Mouse (Mus musculus) stomach, embryonic 14.5 days (tissue): Measurements from ENCODE around the gene Mindy4. TPM values are rescaled to one million over a fixed set of nuclear protein-coding genes. Genes with fewer than 3 reads are reported as not detected.
"Not testable (repeated sequence)": the region's sequence is repeated elsewhere in the genome, so short reads cannot be mapped to it uniquely, and the experiment has no call there.

Source experiments
- ATAC-seq: fragments of 200-750 bp; cut with Nextera tagmentation; 2 replicates; pipeline ENCODE4 v1.8.0; 2017; ENCODE audit warnings: low read depth, moderate TSS enrichment; ENCODE audit not compliant: insufficient number of reproducible peaks, insufficient read depth, low FRiP score
- H3K27ac ChIP-seq: fragments of 300-500 bp; sonication (generic); 2 replicates; pipeline ENCODE4 v1.5.1; 2014; ENCODE audit warnings: mild to moderate bottlenecking, low read length, moderate library complexity, mixed read lengths
- H3K27me3 ChIP-seq: fragments of 300-500 bp; sonication (generic); 2 replicates; pipeline ENCODE4 v1.6.1; 2014; ENCODE audit warnings: low read length, control low read depth, mixed read lengths; ENCODE audit not compliant: control insufficient read depth, insufficient read depth
- H3K36me3 ChIP-seq: fragments of 300-500 bp; sonication (generic); 2 replicates; pipeline ENCODE4 v1.6.1; 2014; ENCODE audit warnings: mild to moderate bottlenecking, control low read depth, low read length, moderate library complexity, mixed read lengths; ENCODE audit not compliant: control insufficient read depth, insufficient read depth
- H3K4me1 ChIP-seq: fragments of 300-500 bp; sonication (generic); 2 replicates; pipeline ENCODE4 v1.6.1; 2014; ENCODE audit warnings: low read length, control low read depth, mixed read lengths; ENCODE audit not compliant: control insufficient read depth, insufficient read depth
- H3K4me2 ChIP-seq: fragments of 300-500 bp; sonication (generic); replicated peaks from 2 replicates; pipeline ENCODE4 v1.6.1; 2014; ENCODE audit warnings: low read depth, low read length, control low read depth
- H3K4me3 ChIP-seq: fragments of 300-500 bp; sonication (generic); 2 replicates; pipeline ENCODE4 v1.5.1; 2014; ENCODE audit warnings: low read depth, low read length, control low read depth
- H3K9ac ChIP-seq: fragments of 300-500 bp; sonication (generic); replicated peaks from 2 replicates; pipeline ENCODE4 v1.6.1; 2014; ENCODE audit warnings: low read depth, mild to moderate bottlenecking, control low read depth, low read length, moderate library complexity, mixed read lengths
- H3K9me3 ChIP-seq: fragments of 300-500 bp; sonication (generic); 2 replicates; pipeline ENCODE4 v1.6.1; 2016; ENCODE audit warnings: low read depth, low read length, control low read depth; ENCODE audit not compliant: control insufficient read depth
- WGBS: fragments of 180-500 bp; shearing (Covaris S2); extraction: QIAGEN DNeasy Blood & Tissue Kit; methylation state at CpG from one replicate; pipeline ENCODE4 v1.1.7; 2014; 5-methylcytosine and 5-hydroxymethylcytosine counted together
- polyA plus RNA-seq: library from polyadenylated mRNA; unstranded; fragments of >200 nt; fragmentation: Nextera tagmentation; extraction: Ambion mirVana; gene quantifications from 2 replicates; pipeline ENCODE4 v1.2.1, GENCODE M21; 2014

Gene Mindy4
- polyA plus RNA-seq, 1 experiment from 2014 or later, result 18.0 TPM

GRCm38 (mm10) chr6:55173941-55174349, 29.2 kb upstream of the Mindy4 start:
- no peak overlapping the region for H3K4me2 ChIP-seq
- no peaks in the 10 kb centered on the region for H3K9me3 ChIP-seq
- no peak overlapping the region for H3K9ac ChIP-seq
- H3K27me3 ChIP-seq, result no peaks in the 10 kb centered on the region
- H3K36me3 ChIP-seq, result no peaks in the 10 kb centered on the region
- H3K27ac ChIP-seq, result no peak overlapping the region
- no peaks in the 10 kb centered on the region for H3K4me1 ChIP-seq
- no peak for ATAC-seq
- H3K4me3 ChIP-seq, result no peak overlapping the region
- WGBS, result 38% methylated on average over 3 of the region's 3 CpGs

- H3K9ac ChIP-seq, result no peak within 1 kb of the TSS
- H3K27ac ChIP-seq, result no peak within 1 kb of the TSS
- H3K9me3 ChIP-seq, result no peaks in the 10 kb centered on the region
- H3K36me3 ChIP-seq, result no peaks in the 10 kb centered on the region
- no peak within 1 kb of the TSS for H3K4me3 ChIP-seq
- H3K4me2 ChIP-seq, result no peak within 1 kb of the TSS
- H3K4me1 ChIP-seq, result no peaks in the 10 kb centered on the region
- peak; percentile 43; the same call in 1 of the 2 replicates for ATAC-seq
- WGBS, result 78% methylated on average over 1 of the region's 1 CpGs
- H3K27me3 ChIP-seq, result no peaks in the 10 kb centered on the region
These were observed 28.4 kb upstream of the Mindy4 start, which contains the start of gene Inmt for GRCm38 (mm10) chr6:55174741-55175181. TSS of gene Inmt (minus strand) at chr6:55175043.

GRCm38 (mm10) chr6:55175456-55175855, 27.7 kb upstream of the Mindy4 start:
- Histone ChIP-seq H3K9ac (no peak overlapping the region), H3K9me3 (no peaks in the 10 kb centered on the region), H3K4me2 (no peak overlapping the region), H3K36me3 (no peaks in the 10 kb centered on the region), H3K27ac (no peak overlapping the region), H3K4me3 (no peak overlapping the region), H3K4me1 (no peaks in the 10 kb centered on the region), H3K27me3 (no peaks in the 10 kb centered on the region)
- WGBS, result 34% methylated on average over 2 of the region's 2 CpGs
- ATAC-seq, result 0 out of 2 replicates have a peak, but pooled peaks have one; percentile 25

GRCm38 (mm10) chr6:55175892-55176291, 27.3 kb upstream of the Mindy4 start:
- WGBS, result 38% methylated on average over 5 of the region's 5 CpGs
- Histone ChIP-seq H3K4me2 (no peak overlapping the region), H3K9ac (no peak overlapping the region), H3K36me3 (no peaks in the 10 kb centered on the region), H3K27me3 (no peaks in the 10 kb centered on the region), H3K4me3 (no peak overlapping the region), H3K9me3 (no peaks in the 10 kb centered on the region), H3K4me1 (no peaks in the 10 kb centered on the region), H3K27ac (no peak overlapping the region)
- no peak for ATAC-seq

GRCm38 (mm10) chr6:55177060-55177732, 26.0 kb upstream of the Mindy4 start:
- no peak for ATAC-seq
- Histone ChIP-seq H3K36me3 (no peaks in the 10 kb centered on the region), H3K9ac (no peak overlapping the region), H3K4me2 (no peak overlapping the region), H3K27me3 (no peaks in the 10 kb centered on the region), H3K27ac (no peak overlapping the region), H3K4me1 (no peaks in the 10 kb centered on the region), H3K9me3 (no peaks in the 10 kb centered on the region), H3K4me3 (no peak overlapping the region)
- WGBS, result 42% methylated on average over 12 of the region's 12 CpGs

GRCm38 (mm10) chr6:55179560-55179959, 23.6 kb upstream of the Mindy4 start:
- no peak overlapping the region for H3K4me2 ChIP-seq
- no peaks in the 10 kb centered on the region for H3K36me3 ChIP-seq
- ATAC-seq, result no peak
- 73% methylated on average over 7 of the region's 7 CpGs for WGBS
- no peaks in the 10 kb centered on the region for H3K4me1 ChIP-seq
- H3K27ac ChIP-seq, result no peak overlapping the region
- no peaks in the 10 kb centered on the region for H3K9me3 ChIP-seq
- H3K4me3 ChIP-seq, result no peak overlapping the region
- H3K27me3 ChIP-seq, result no peaks in the 10 kb centered on the region
- H3K9ac ChIP-seq, result no peak overlapping the region

- ATAC-seq, result no peak
- Histone ChIP-seq H3K4me2 (no peak overlapping the region), H3K9ac (no peak overlapping the region), H3K4me3 (no peak overlapping the region), H3K27ac (no peak overlapping the region), H3K4me1 (no peaks in the 10 kb centered on the region), H3K9me3 (no peaks in the 10 kb centered on the region), H3K36me3 (no peaks in the 10 kb centered on the region), H3K27me3 (no peaks in the 10 kb centered on the region)
- 90% methylated on average over 1 of the region's 1 CpGs for WGBS
These were observed 20.3 kb upstream of the Mindy4 start for GRCm38 (mm10) chr6:55182655-55183430.

GRCm38 (mm10) chr6:55187827-55188226, 15.4 kb upstream of the Mindy4 start:
- not testable (repeated sequence) for H3K9ac ChIP-seq, H3K27ac ChIP-seq, H3K4me2 ChIP-seq, H3K9me3 ChIP-seq, H3K4me1 ChIP-seq, H3K36me3 ChIP-seq, ATAC-seq, H3K4me3 ChIP-seq, H3K27me3 ChIP-seq
- 94% methylated on average over 17 of the region's 17 CpGs for WGBS
